Mouse (Mus musculus): ENCODE data around the gene Vipas39.

- TF ChIP-seq CTCF (IDR thresholded peaks at IDR 0.05) (no peak), POLR2A (IDR thresholded peaks at IDR 0.05; ENCODE audit: insufficient read depth, low read depth, low read length) (no peak)
These were observed 18.2 kb upstream of the Vipas39 start for GRCm38 (mm10) chr12:87284268-87284667.

All from heart, adult 2 months (tissue).